8 mouse cellular contexts compared by ENCODE assay signal in the genomic region with DNA sequence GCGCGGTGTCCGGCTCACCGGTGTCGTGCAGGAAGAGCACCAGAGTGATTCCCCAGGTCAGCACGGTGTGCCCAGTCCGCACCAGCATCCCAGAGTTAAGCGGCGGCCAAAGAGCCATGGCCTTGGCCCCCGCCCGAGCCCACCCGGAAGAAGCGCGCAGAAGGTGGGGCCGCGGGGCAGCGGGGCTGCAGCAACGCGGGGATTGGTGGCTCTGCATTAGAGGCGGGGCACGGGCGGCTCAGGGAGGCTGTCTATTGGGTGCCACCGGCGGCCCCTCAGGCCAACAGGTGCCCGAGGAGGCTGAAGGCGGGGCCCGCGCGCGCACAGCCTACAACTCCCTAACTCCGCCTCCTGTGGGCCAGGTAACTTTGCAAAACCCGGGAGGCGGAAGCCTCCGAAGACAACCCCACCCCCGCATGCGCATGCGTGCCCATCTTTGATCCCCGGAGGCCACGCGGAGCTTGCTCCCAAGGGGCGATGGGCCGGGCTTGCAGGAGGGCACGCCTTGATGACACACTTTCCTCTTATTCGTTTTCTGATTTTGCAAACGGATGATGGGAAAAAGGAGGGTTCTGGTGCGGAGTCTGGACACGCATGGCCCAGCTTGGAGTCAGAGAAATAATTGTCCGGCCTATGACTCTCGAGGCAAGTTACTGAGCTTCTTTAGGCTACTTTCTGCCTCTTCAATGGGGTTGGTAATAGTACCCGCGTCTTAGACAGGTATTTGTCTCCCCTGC. TPM values are rescaled to one million over a fixed set of nuclear protein-coding genes. Genes with fewer than 3 reads are reported as not detected.
A peak's percentile ranks its signal among the peaks of the same experiment; 100 is the strongest.
DNase-seq lines count a peak whose midpoint lies in the region; ATAC-seq and TF ChIP-seq lines count a peak whose summit lies in the region.

Gene Zdhhc12 (minus strand): TSS at position 178 of the 737 bp plus-strand sequence.

- peak within 1 kb of the TSS; percentile 51 for H3K9ac ChIP-seq in embryonic facial prominence, embryonic 15.5 days
- peak within 1 kb of the TSS; percentile 60 for H3K9ac ChIP-seq in limb, embryonic 14.5 days (ENCODE audit: low read depth, low read length, severe bottlenecking)
- H3K9ac ChIP-seq in midbrain, postnatal 0 days (replicated peaks; ENCODE audit: low read length, poor library complexity, severe bottlenecking): peak within 1 kb of the TSS; percentile 62

- H3K9me3 ChIP-seq in embryonic facial prominence, embryonic 15.5 days (replicated peaks): no peaks in the 10 kb centered on the region
- H3K9me3 ChIP-seq in limb, embryonic 14.5 days (ENCODE audit: control insufficient read depth, low read length): no peaks in the 10 kb centered on the region
- no peaks in the 10 kb centered on the region for H3K9me3 ChIP-seq in midbrain, postnatal 0 days (ENCODE audit: low read length)

- peak within 1 kb of the TSS; percentile 84 for H3K4me3 ChIP-seq in bone marrow, adult 2 months (replicated peaks; ENCODE audit: control insufficient read depth, low read depth, low read length)
- H3K4me3 ChIP-seq in embryonic facial prominence, embryonic 15.5 days (replicated peaks): peak within 1 kb of the TSS; percentile 72
- H3K4me3 ChIP-seq in limb, embryonic 14.5 days (replicated peaks; ENCODE audit: low read length): peak within 1 kb of the TSS; percentile 64
- H3K4me3 ChIP-seq in midbrain, postnatal 0 days (ENCODE audit: low read depth, low read length): peak within 1 kb of the TSS; percentile 47

- H3K4me1 ChIP-seq in bone marrow, adult 2 months (ENCODE audit: control insufficient read depth, insufficient read depth, low read length): no peaks in the 10 kb centered on the region; the same call in 1 of the 2 replicates
- H3K4me1 ChIP-seq in embryonic facial prominence, embryonic 15.5 days: peaks cover 26% of the 10 kb centered on the region
- H3K4me1 ChIP-seq in limb, embryonic 14.5 days (ENCODE audit: control insufficient read depth, insufficient read depth, low read length): peaks cover 5% of the 10 kb centered on the region; the same call in 1 of the 2 replicates
- H3K4me1 ChIP-seq in midbrain, postnatal 0 days (ENCODE audit: insufficient read depth, low read length): 0 out of 2 replicates have a peak, but pooled peaks cover 7% of the 10 kb centered on the region

- peak within 1 kb of the TSS; percentile 46; the same call in 1 of the 2 replicates for H3K27ac ChIP-seq in bone marrow, adult 2 months (ENCODE audit: control insufficient read depth, insufficient read depth, low read depth, low read length, poor library complexity)
- H3K27ac ChIP-seq in embryonic facial prominence, embryonic 15.5 days (replicated peaks): peak within 1 kb of the TSS; percentile 81
- peak within 1 kb of the TSS; percentile 50 for H3K27ac ChIP-seq in limb, embryonic 14.5 days (replicated peaks; ENCODE audit: low read depth, low read length)
- H3K27ac ChIP-seq in midbrain, postnatal 0 days (ENCODE audit: low read depth, low read length): peak within 1 kb of the TSS; percentile 60; the same call in 1 of the 2 replicates

- peaks cover 39% of the 10 kb centered on the region; the same call in 1 of the 2 replicates for H3K36me3 ChIP-seq in embryonic facial prominence, embryonic 15.5 days
- H3K36me3 ChIP-seq in limb, embryonic 14.5 days (ENCODE audit: control insufficient read depth, insufficient read depth, low read length): peaks cover 33% of the 10 kb centered on the region
- peaks cover 15% of the 10 kb centered on the region for H3K36me3 ChIP-seq in midbrain, postnatal 0 days (ENCODE audit: insufficient read depth, low read length)

- peak; percentile 60; the same call in 1 of the 2 replicates for TF ChIP-seq POLR2A in bone marrow, adult 2 months (IDR thresholded peaks at IDR 0.05; ENCODE audit: borderline replicate concordance, control insufficient read depth, low read depth, low read length)
- peak; percentile 37; the same call in 1 of the 2 replicates for TF ChIP-seq POLR2A in limb, embryonic 14.5 days (IDR thresholded peaks at IDR 0.05; ENCODE audit: borderline replicate concordance, extremely low read depth, insufficient read depth, insufficient read length)

- TF ChIP-seq CTCF in bone marrow, adult 2 months (IDR thresholded peaks at IDR 0.05; ENCODE audit: control insufficient read depth, insufficient read depth, low read length): no peak
- TF ChIP-seq CTCF in midbrain, postnatal 0 days (IDR thresholded peaks at IDR 0.05): peak; percentile 12; the same call in 1 of the 2 replicates

- peak; percentile 94 for ATAC-seq in embryonic facial prominence, embryonic 15.5 days (ENCODE audit: insufficient number of reproducible peaks, low FRiP score, low TSS enrichment, low read depth)
- ATAC-seq in limb, embryonic 14.5 days (ENCODE audit: low FRiP score, low read depth): peak; percentile 96
- peak; percentile 92 for ATAC-seq in midbrain, postnatal 0 days (ENCODE audit: low FRiP score)

- H3K27me3 ChIP-seq in embryonic facial prominence, embryonic 15.5 days: no peaks in the 10 kb centered on the region
- H3K27me3 ChIP-seq in limb, embryonic 14.5 days (ENCODE audit: control insufficient read depth, insufficient read depth, low read length): no peaks in the 10 kb centered on the region
- no peaks in the 10 kb centered on the region for H3K27me3 ChIP-seq in midbrain, postnatal 0 days (ENCODE audit: insufficient read depth, low read length)

- H3K4me2 ChIP-seq in embryonic facial prominence, embryonic 15.5 days (replicated peaks): peak within 1 kb of the TSS; percentile 79
- peak within 1 kb of the TSS; percentile 82 for H3K4me2 ChIP-seq in limb, embryonic 14.5 days (replicated peaks; ENCODE audit: low read depth, low read length, severe bottlenecking)
- peak within 1 kb of the TSS; percentile 78 for H3K4me2 ChIP-seq in midbrain, postnatal 0 days (ENCODE audit: low read depth, low read length, poor library complexity, severe bottlenecking)

- whole genome bisulfite sequencing in bone marrow, adult 2 months: under 1% methylated on average over 51 of the region's 51 CpGs
- under 1% methylated on average over 51 of the region's 51 CpGs for WGBS in embryonic facial prominence, embryonic 15.5 days
- WGBS in limb, embryonic 14.5 days: under 1% methylated on average over 40 of the region's 51 CpGs
- under 1% methylated on average over 51 of the region's 51 CpGs for WGBS in midbrain, postnatal 0 days

- peak; percentile 100 for DNase-seq in 416B (ENCODE audit: low read depth)
- peak; percentile 89 for DNase-seq in heart, adult 8-10 months (ENCODE audit: low spot score)
- peak; percentile 98 for DNase-seq in kidney, adult 9 months
- DNase-seq in limb, embryonic 14.5 days (ENCODE audit: low spot score): peak; percentile 94
- DNase-seq in midbrain, postnatal 0 days (ENCODE audit: low spot score): peak; percentile 93
- peak; percentile 90 to 91 for DNase-seq in spleen, postnatal 14 days (ENCODE audit: low spot score in 2 of 2)

RNA-seq across cellular contexts. Expression of gene Zdhhc12, which starts in this region (rescaled TPM):
- 7.0 and 17.4 TPM in 2 replicates for polyA plus RNA-seq in bone marrow, adult 2 months (2011; ENCODE audit: insufficient read depth, insufficient read length, low replicate concordance, missing spikeins)
- polyA plus RNA-seq in embryonic facial prominence, embryonic 15.5 days (2015; fragmentation: Nextera tagmentation; extraction: Ambion mirVana): 25.2 and 30.0 TPM in 2 replicates
- total RNA-seq in heart, adult 8-10 months (2022): 1 to 10 TPM; 2.3 to 4.1 (median 3.6) TPM
- 53.2 and 68.8 TPM in 2 replicates for polyA plus RNA-seq in limb, embryonic 14.5 days (2012; rRNA removed)
- polyA plus RNA-seq in limb, embryonic 14.5 days (2014; fragmentation: Nextera tagmentation; extraction: Ambion mirVana): 21.9 and 23.2 TPM in 2 replicates
- 17.7 and 30.7 TPM in 2 replicates for total RNA-seq in midbrain, postnatal 0 days (2014; rRNA removed)
- 23.8 and 28.9 TPM in 2 replicates for polyA plus RNA-seq in midbrain, postnatal 0 days (2015; fragmentation: Nextera tagmentation; extraction: Ambion mirVana)

Comparison
In these comparisons a context has a peak if more than half of its experiments do, and no peak if none do; other contexts are left out.
1. Peak in every context shown above with its lines: DNase-seq, ATAC-seq, H3K4me3 ChIP-seq and H3K27ac ChIP-seq.